Mouse (Mus musculus): ENCODE results near the gene Zdhhc7. TPM values are rescaled to one million over a fixed set of nuclear protein-coding genes. Genes with fewer than 3 reads are reported as not detected.

Zdhhc7 gene
- total RNA-seq, 1 experiment from 2014 or later: 19.6 TPM

DNA sequence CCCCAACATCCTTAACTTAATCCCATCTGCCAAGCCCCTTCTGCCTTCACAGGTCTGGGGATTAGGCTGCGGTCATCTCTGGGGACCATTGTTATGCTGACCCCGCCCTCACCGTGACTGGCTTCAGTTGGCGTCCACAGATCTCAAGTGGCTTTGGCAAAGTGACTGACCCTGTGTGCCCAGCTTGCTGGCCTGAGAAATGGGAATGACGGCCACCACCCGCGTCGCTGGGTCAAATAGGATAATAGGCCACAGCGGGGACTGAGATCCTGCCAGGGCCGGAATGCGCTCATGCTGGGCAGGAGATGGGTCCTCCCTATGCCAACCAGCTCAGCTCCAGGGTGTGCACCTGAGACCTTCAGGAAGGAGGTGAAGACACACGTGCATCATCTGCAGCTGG, 62.5 kb downstream of the Zdhhc7 start:
- no peak for ATAC-seq (replicated peaks; ENCODE audit: low read depth, poor library complexity, severe bottlenecking)

DNA sequence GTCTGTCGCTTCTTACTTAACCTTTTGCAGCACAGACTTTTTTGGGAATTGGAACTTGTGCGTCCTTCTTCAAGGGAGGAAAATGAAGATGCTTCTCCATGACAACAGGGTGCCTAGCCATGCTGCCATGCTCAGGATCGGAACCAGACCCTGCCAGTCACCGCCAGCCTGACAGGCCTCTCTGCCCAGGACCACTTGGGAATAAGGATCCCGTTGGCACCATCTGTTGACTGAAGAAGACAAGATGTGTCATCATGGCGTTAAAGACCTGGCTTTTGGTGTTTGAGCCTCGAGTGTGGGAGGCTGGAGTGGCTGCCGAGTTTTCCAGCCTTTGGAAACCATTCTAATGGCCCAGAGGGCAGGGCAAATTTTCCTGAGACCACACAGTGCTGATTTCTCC, 63.7 kb downstream of the Zdhhc7 start:
- ATAC-seq (replicated peaks; ENCODE audit: low read depth, poor library complexity, severe bottlenecking): no peak

DNA sequence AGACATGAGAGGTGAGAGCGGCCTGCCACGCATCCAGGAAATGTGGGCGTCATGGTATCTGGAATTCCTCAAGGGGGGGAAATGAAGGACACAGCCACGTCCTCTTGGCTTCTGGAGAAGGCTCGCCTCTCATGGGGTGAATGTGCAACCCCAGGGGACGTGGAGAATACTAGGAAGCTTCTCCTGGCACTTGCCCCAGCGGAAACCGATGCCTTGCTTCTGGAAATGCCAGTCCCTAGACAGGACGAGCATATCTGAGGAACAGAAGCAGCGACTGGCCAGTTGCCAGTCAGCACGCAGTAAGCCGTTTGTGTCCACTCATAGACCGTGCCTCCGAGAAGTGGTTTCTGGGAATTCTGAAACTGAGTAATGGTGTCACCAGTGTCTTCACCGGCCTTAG, 64.1 kb downstream of the Zdhhc7 start:
- ATAC-seq (replicated peaks; ENCODE audit: low read depth, poor library complexity, severe bottlenecking): no peak

DNA sequence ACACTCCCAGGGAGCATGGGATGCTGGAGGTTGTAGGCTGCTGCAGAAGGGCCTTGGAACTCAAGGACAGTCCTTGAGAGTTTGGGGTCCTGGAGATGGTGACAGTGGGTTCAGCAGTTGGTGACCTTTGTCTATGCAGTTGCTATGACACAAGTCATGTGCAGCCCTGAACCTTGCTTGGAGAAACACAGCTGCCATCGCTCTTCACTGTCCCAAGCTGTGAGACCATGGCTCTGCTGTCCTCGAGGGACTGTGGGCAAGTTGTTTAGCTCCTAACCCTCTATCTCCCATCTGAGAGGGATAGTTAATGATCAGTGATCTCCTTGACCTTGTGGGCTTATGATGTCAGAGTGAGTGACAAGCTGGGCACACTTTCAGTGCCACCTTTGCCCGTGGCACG, 64.7 kb downstream of the Zdhhc7 start:
- no peak for ATAC-seq (replicated peaks; ENCODE audit: low read depth, poor library complexity, severe bottlenecking)

DNA sequence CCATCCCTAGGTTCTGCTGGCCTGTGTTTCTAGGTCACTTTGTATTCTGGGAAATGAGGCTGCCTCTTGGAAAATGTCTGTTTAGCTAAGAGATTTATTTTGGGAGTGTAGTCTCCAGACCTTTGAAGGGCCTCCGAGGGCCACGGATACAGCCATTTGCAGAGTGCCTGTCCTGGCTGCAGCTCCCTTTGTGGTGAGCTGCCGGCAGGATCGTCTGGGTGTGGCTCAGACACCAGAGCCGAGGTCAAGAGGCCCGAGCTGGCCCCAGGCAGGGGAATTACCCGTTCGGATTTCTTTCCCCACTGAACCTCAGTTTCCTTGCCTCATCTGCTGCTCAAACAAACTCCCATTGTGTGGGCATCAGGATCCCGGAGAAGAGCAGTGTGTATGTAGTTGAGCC, 65.2 kb downstream of the Zdhhc7 start:
- ATAC-seq (replicated peaks; ENCODE audit: low read depth, poor library complexity, severe bottlenecking): no peak

DNA sequence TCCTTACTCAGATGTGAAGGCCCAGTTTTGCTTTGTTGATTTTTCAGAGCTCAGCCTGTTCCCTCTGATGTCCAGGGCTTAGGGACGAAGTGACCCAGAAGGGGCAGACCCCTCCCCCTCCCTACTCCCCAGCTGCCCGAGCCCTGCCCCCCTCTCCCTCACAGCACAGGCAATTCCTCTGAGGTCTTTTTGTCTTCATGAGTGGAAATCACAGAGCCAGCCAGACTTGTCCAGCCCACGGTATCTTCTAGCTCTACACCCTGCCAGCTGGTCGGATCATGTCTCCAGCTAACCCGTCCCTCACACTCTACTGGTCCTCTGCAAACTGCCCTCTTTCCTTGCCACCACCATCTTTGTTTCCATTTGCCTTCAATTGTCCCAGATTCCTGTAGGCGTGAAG, 66.8 kb downstream of the Zdhhc7 start:
- no peak for ATAC-seq (replicated peaks; ENCODE audit: low read depth, poor library complexity, severe bottlenecking)

DNA sequence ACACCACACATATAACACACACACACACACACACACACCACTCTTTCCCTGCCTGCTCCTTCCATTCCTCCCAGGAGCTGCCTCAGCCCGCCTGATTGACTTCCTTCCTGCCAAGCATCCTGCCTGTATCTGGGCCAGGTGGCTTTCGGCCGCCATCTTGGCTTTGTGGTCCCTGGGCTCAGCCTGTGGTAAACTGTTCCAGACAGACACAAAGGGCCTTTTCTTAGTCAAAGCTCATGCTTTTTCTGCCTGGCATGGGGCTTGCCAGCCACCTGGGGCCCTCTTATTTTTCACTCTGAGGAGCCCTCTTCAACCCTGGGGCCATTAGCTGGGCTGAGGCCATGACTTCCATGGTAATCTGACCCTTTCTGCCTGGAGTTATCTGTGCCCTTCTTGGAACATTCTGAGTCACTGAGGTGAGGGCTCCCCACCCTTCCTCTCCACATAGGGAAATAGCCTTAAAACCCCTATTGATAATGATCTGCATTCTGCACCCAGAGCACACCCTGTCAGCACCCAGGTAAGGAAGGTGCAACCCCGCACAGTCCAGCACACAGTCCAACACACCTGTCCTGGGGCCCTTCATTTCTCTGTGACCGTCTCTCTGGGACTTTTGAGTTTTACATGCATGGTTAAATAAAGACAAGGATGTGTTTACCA, 68.6 kb downstream of the Zdhhc7 start:
- no peak for ATAC-seq (replicated peaks; ENCODE audit: low read depth, poor library complexity, severe bottlenecking)

Other genes with a start within 250 kb of the Zdhhc7 start
- 5.7 and 7.4 TPM in 2 replicates for gene Klhl36, start 239.2 kb downstream of the Zdhhc7 start, total RNA-seq (2017)
- 53.3 and 85.6 TPM in 2 replicates for gene Usp10, start 191.1 kb downstream of the Zdhhc7 start, total RNA-seq (2017)
- 35.7 and 36.7 TPM in 2 replicates for gene Gm20388, start 190.6 kb downstream of the Zdhhc7 start, total RNA-seq (2017)
- 0.10 TPM in 1 of 2 replicates, not detected in the other for gene Crispld2, start 109.0 kb downstream of the Zdhhc7 start, total RNA-seq (2017)
- 0.68 and 9.3 TPM in 2 replicates for gene 6430548M08Rik, start 12.7 kb upstream of the Zdhhc7 start, total RNA-seq (2017)
- not detected in 2 replicates for gene Fam92b, start 76.0 kb upstream of the Zdhhc7 start, total RNA-seq (2017)
- 30.5 and 46.6 TPM in 2 replicates for gene Gse1, start 127.0 kb upstream of the Zdhhc7 start, total RNA-seq (2017)

Measured in common myeloid progenitor, adult 5-6 weeks (primary cell).